ENCODE assay signal across 1 mouse cellular context in the genomic region with DNA sequence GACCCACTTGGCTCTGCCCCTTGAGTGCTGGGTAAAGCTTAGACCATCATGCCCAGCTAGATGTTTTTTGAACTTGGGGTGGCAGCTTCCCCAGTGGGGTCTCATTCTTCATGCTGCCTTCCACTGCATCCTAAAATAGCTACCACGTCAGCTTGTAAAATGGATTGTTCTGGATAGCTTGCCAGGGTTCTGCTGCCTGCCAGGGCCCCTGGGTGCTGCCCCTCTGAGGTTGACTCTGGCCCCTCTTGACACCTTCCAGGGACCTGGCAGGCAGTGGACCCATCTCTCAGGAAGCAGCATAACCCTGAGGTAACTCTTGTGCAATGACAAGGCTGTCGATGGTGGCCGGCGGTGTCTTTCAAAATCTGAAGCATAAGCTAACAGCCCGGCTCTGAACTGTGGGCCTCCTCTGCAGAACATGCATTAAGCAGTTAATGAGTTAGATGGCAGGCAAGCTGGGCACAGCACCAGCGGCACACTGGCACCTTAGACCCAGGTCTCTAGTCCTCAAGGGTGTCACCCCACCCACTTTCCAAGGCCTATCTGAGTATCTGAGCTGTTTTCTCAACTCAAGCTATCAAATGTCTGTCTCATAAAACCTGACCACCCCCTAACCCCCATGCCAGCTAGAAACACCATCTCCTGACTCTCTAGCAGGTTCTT.
TF ChIP-seq lines count a peak whose summit lies in the region.

No protein-coding gene starts in this region.

TF ChIP-seq in CH12.LX, 34 proteins besides CTCF, POLR2A, EP300 and RAD21:
- TF ChIP-seq IRF4 (IDR thresholded peaks at IDR 0.05; ENCODE audit: low read depth, low read length) (no peak), POLR2AphosphoS2 (IDR thresholded peaks at IDR 0.05; ENCODE audit: low read depth, low read length) (0 out of 2 replicates have a peak, but pooled peaks have one; percentile 22), ZMIZ1 (IDR thresholded peaks at IDR 0.05; ENCODE audit: low read depth, low read length) (peak; percentile 37), ZNF384 (IDR thresholded peaks at IDR 0.05; ENCODE audit: low read depth, low read length) (no peak), CHD1 (IDR thresholded peaks at IDR 0.05; ENCODE audit: low read depth, low read length) (no peak), CHD2 (IDR thresholded peaks at IDR 0.05; ENCODE audit: low read length) (peak; percentile 10), MYC (IDR thresholded peaks at IDR 0.05; ENCODE audit: low read depth, low read length) (no peak), MEF2A (IDR thresholded peaks at IDR 0.05; ENCODE audit: borderline replicate concordance, low read depth, low read length) (0 out of 2 replicates have a peak, but pooled peaks have one; percentile 26)
